Mouse (Mus musculus) liver, embryonic 15.5 days (tissue): ENCODE data around the gene Asb15. TPM values are rescaled to one million over a fixed set of nuclear protein-coding genes. Genes with fewer than 3 reads are reported as not detected.

Experiments
- ATAC-seq: fragments of 200-750 bp; cut with Nextera tagmentation; 2 replicates; pipeline ENCODE4 v1.8.0; 2017; ENCODE audit warnings: moderate number of reproducible peaks, mild to moderate bottlenecking, moderate library complexity; ENCODE audit not compliant: insufficient read depth
- H3K27ac ChIP-seq: fragments of 300-500 bp; sonication (generic); replicated peaks from 2 replicates; pipeline ENCODE4 v1.5.1; 2015; ENCODE audit warnings: mild to moderate bottlenecking, inconsistent platforms
- H3K27me3 ChIP-seq: fragments of 300-500 bp; sonication (generic); 2 replicates; pipeline ENCODE4 v1.6.1; 2015; ENCODE audit warnings: mild to moderate bottlenecking, inconsistent platforms
- H3K36me3 ChIP-seq: fragments of 300-500 bp; sonication (generic); replicated peaks from 2 replicates; pipeline ENCODE4 v1.6.1; 2015; ENCODE audit warnings: moderate library complexity, mild to moderate bottlenecking, inconsistent platforms
- H3K4me1 ChIP-seq: fragments of 300-500 bp; sonication (generic); replicated peaks from 2 replicates; pipeline ENCODE4 v1.6.1; 2015; ENCODE audit warnings: inconsistent platforms
- H3K4me2 ChIP-seq: fragments of 300-500 bp; sonication (generic); 2 replicates; pipeline ENCODE4 v1.6.1; 2015; ENCODE audit warnings: moderate library complexity, mild to moderate bottlenecking, inconsistent platforms
- H3K4me3 ChIP-seq: fragments of 300-500 bp; sonication (generic); replicated peaks from 2 replicates; pipeline ENCODE4 v1.5.1; 2015; ENCODE audit warnings: mild to moderate bottlenecking, inconsistent platforms
- H3K9ac ChIP-seq: fragments of 300-500 bp; sonication (generic); 2 replicates; pipeline ENCODE4 v1.6.1; 2015; ENCODE audit warnings: moderate library complexity, mild to moderate bottlenecking, inconsistent platforms
- H3K9me3 ChIP-seq: fragments of 300-500 bp; sonication (generic); replicated peaks from 2 replicates; pipeline ENCODE4 v1.6.1; 2016; ENCODE audit warnings: inconsistent platforms
- WGBS: fragments of 180-500 bp; shearing (Covaris S2); methylation state at CpG from one replicate; pipeline ENCODE4 v1.1.7; 2015; ENCODE audit warnings: mixed read lengths; ENCODE audit not compliant: insufficient replicate concordance; 5-methylcytosine and 5-hydroxymethylcytosine counted together
- polyA plus RNA-seq: library from polyadenylated mRNA; unstranded; fragments of >200 nt; fragmentation: Nextera tagmentation; extraction: Ambion mirVana; gene quantifications from 2 replicates; pipeline ENCODE4 v1.2.1, GENCODE M21; 2015

Asb15 gene
- polyA plus RNA-seq, 1 experiment from 2014 or later = 0.02 TPM

- Histone ChIP-seq H3K36me3 (peaks cover 7% of the 10 kb centered on the region), H3K4me2 (no peak overlapping the region), H3K4me1 (no peaks in the 10 kb centered on the region), H3K27ac (no peak overlapping the region), H3K9me3 (no peaks in the 10 kb centered on the region), H3K27me3 (no peaks in the 10 kb centered on the region), H3K9ac (no peak overlapping the region), H3K4me3 (no peak overlapping the region)
- WGBS = 71% methylated on average over 4 of the region's 4 CpGs
- no peak for ATAC-seq
Observed at GRCm38 (mm10) chr6:24608129-24608528, 80.2 kb downstream of the Asb15 start.

- Histone ChIP-seq H3K27ac (no peak overlapping the region), H3K9ac (no peak overlapping the region), H3K4me2 (no peak overlapping the region), H3K9me3 (no peaks in the 10 kb centered on the region), H3K4me3 (no peak overlapping the region), H3K36me3 (peaks cover 12% of the 10 kb centered on the region), H3K4me1 (no peaks in the 10 kb centered on the region), H3K27me3 (no peaks in the 10 kb centered on the region)
- ATAC-seq = no peak
- 71% methylated on average over 3 of the region's 3 CpGs for WGBS
Observed at GRCm38 (mm10) chr6:24608682-24609081, 80.7 kb downstream of the Asb15 start.

GRCm38 (mm10) chr6:24609531-24609930 is 81.6 kb downstream of the Asb15 start:
- Histone ChIP-seq H3K9ac (no peak overlapping the region), H3K36me3 (peaks cover 18% of the 10 kb centered on the region), H3K27me3 (no peaks in the 10 kb centered on the region), H3K4me2 (no peak overlapping the region), H3K4me1 (no peaks in the 10 kb centered on the region), H3K27ac (no peak overlapping the region), H3K9me3 (no peaks in the 10 kb centered on the region), H3K4me3 (no peak overlapping the region)
- WGBS = 60% methylated on average over 4 of the region's 4 CpGs
- no peak for ATAC-seq

GRCm38 (mm10) chr6:24610358-24610757 is 82.4 kb downstream of the Asb15 start:
- no peak overlapping the region for H3K27ac ChIP-seq
- H3K36me3 ChIP-seq = peaks cover 27% of the 10 kb centered on the region
- no peak overlapping the region for H3K9ac ChIP-seq
- no peaks in the 10 kb centered on the region for H3K27me3 ChIP-seq
- 67% methylated on average over 4 of the region's 4 CpGs for WGBS
- no peak overlapping the region for H3K4me3 ChIP-seq
- no peaks in the 10 kb centered on the region for H3K9me3 ChIP-seq
- no peak for ATAC-seq
- H3K4me1 ChIP-seq = no peaks in the 10 kb centered on the region
- no peak overlapping the region for H3K4me2 ChIP-seq

- Histone ChIP-seq H3K9ac (no peak overlapping the region), H3K27me3 (no peaks in the 10 kb centered on the region), H3K27ac (no peak overlapping the region), H3K4me2 (no peak overlapping the region), H3K4me1 (no peaks in the 10 kb centered on the region), H3K9me3 (no peaks in the 10 kb centered on the region), H3K4me3 (no peak overlapping the region), H3K36me3 (peaks cover 40% of the 10 kb centered on the region)
- 75% methylated on average over 7 of the region's 7 CpGs for WGBS
- ATAC-seq = no peak
Observed at GRCm38 (mm10) chr6:24612074-24612755, 84.3 kb downstream of the Asb15 start.

- Histone ChIP-seq H3K9ac (no peak overlapping the region), H3K36me3 (peaks cover 51% of the 10 kb centered on the region), H3K4me3 (no peak overlapping the region), H3K27ac (no peak overlapping the region), H3K4me2 (no peak overlapping the region), H3K27me3 (no peaks in the 10 kb centered on the region), H3K9me3 (no peaks in the 10 kb centered on the region), H3K4me1 (no peaks in the 10 kb centered on the region)
- 88% methylated on average over 6 of the region's 6 CpGs for WGBS
- ATAC-seq = no peak
Observed at GRCm38 (mm10) chr6:24613346-24613745, 85.4 kb downstream of the Asb15 start.

GRCm38 (mm10) chr6:24613918-24614317 is 86.0 kb downstream of the Asb15 start:
- Histone ChIP-seq H3K4me3 (no peak overlapping the region), H3K9ac (no peak overlapping the region), H3K36me3 (peaks cover 51% of the 10 kb centered on the region), H3K27me3 (no peaks in the 10 kb centered on the region), H3K4me2 (no peak overlapping the region), H3K27ac (no peak overlapping the region), H3K9me3 (no peaks in the 10 kb centered on the region), H3K4me1 (no peaks in the 10 kb centered on the region)
- ATAC-seq = no peak
- 91% methylated on average over 4 of the region's 4 CpGs for WGBS

- H3K4me1 ChIP-seq = no peaks in the 10 kb centered on the region
- H3K36me3 ChIP-seq = peaks cover 59% of the 10 kb centered on the region
- no peak overlapping the region for H3K4me2 ChIP-seq
- ATAC-seq = no peak
- H3K27ac ChIP-seq = no peak overlapping the region
- no peak overlapping the region for H3K4me3 ChIP-seq
- H3K27me3 ChIP-seq = no peaks in the 10 kb centered on the region
- no peaks in the 10 kb centered on the region for H3K9me3 ChIP-seq
- WGBS = 79% methylated on average over 4 of the region's 4 CpGs
- H3K9ac ChIP-seq = no peak overlapping the region
Observed at GRCm38 (mm10) chr6:24616746-24617145, 88.8 kb downstream of the Asb15 start.

- Histone ChIP-seq H3K4me1 (no peaks in the 10 kb centered on the region), H3K27ac (no peak overlapping the region), H3K9ac (no peak overlapping the region), H3K27me3 (no peaks in the 10 kb centered on the region), H3K36me3 (peaks cover 54% of the 10 kb centered on the region), H3K4me3 (no peak overlapping the region), H3K9me3 (no peaks in the 10 kb centered on the region), H3K4me2 (no peak overlapping the region)
- 72% methylated on average over 6 of the region's 6 CpGs for WGBS
- ATAC-seq = no peak
Observed at GRCm38 (mm10) chr6:24619285-24620045, 91.5 kb downstream of the Asb15 start.

- Histone ChIP-seq H3K9me3 (no peaks in the 10 kb centered on the region), H3K9ac (no peak overlapping the region), H3K4me3 (no peak overlapping the region), H3K4me1 (no peaks in the 10 kb centered on the region), H3K27ac (no peak overlapping the region), H3K36me3 (peaks cover 50% of the 10 kb centered on the region), H3K4me2 (no peak overlapping the region), H3K27me3 (no peaks in the 10 kb centered on the region)
- 78% methylated on average over 2 of the region's 2 CpGs for WGBS
- ATAC-seq = no peak
Observed at GRCm38 (mm10) chr6:24620936-24621335, 93.0 kb downstream of the Asb15 start.

- Histone ChIP-seq H3K27me3 (no peaks in the 10 kb centered on the region), H3K9ac (no peak overlapping the region), H3K4me1 (no peaks in the 10 kb centered on the region), H3K4me2 (no peak overlapping the region), H3K4me3 (no peak overlapping the region), H3K36me3 (peaks cover 46% of the 10 kb centered on the region), H3K27ac (no peak overlapping the region), H3K9me3 (no peaks in the 10 kb centered on the region)
- 76% methylated on average over 2 of the region's 2 CpGs for WGBS
- ATAC-seq = no peak
Observed at GRCm38 (mm10) chr6:24622098-24622497, 94.2 kb downstream of the Asb15 start.
